Mouse (Mus musculus) hindbrain, embryonic 13.5 days (tissue): Measurements from ENCODE around the gene Eif4g3. TPM values are rescaled to one million over a fixed set of nuclear protein-coding genes. Genes with fewer than 3 reads are reported as not detected.

Experiments
- ATAC-seq: fragments of 200-750 bp; cut with Nextera tagmentation; 2 replicates; pipeline ENCODE4 v1.8.0; 2017; ENCODE audit warnings: moderate TSS enrichment; ENCODE audit not compliant: low FRiP score
- H3K27ac ChIP-seq: fragments of 300-500 bp; sonication (generic); 2 replicates; pipeline ENCODE4 v1.5.1; 2015; ENCODE audit warnings: inconsistent platforms, mild to moderate bottlenecking, moderate library complexity
- H3K27me3 ChIP-seq: fragments of 300-500 bp; sonication (generic); 2 replicates; pipeline ENCODE4 v1.6.1; 2015; ENCODE audit warnings: mild to moderate bottlenecking, inconsistent platforms
- H3K36me3 ChIP-seq: fragments of 300-500 bp; sonication (generic); 2 replicates; pipeline ENCODE4 v1.6.1; 2015; ENCODE audit warnings: mild to moderate bottlenecking, inconsistent platforms
- H3K4me1 ChIP-seq: fragments of 300-500 bp; sonication (generic); replicated peaks from 2 replicates; pipeline ENCODE4 v1.6.1; 2015; ENCODE audit warnings: inconsistent platforms
- H3K4me2 ChIP-seq: fragments of 300-500 bp; sonication (generic); 2 replicates; pipeline ENCODE4 v1.6.1; 2015; ENCODE audit warnings: inconsistent platforms, mild to moderate bottlenecking, moderate library complexity
- H3K4me3 ChIP-seq: fragments of 300-500 bp; sonication (generic); 2 replicates; pipeline ENCODE4 v1.5.1; 2015; ENCODE audit warnings: mild to moderate bottlenecking, inconsistent platforms
- H3K9ac ChIP-seq: fragments of 300-500 bp; sonication (generic); 2 replicates; pipeline ENCODE4 v1.6.1; 2015; ENCODE audit warnings: mild to moderate bottlenecking, inconsistent platforms
- H3K9me3 ChIP-seq: fragments of 300-500 bp; sonication (generic); 2 replicates; pipeline ENCODE4 v1.6.1; 2016; ENCODE audit warnings: inconsistent platforms
- WGBS: fragments of 180-500 bp; shearing (Covaris S2); methylation state at CpG from one replicate; pipeline ENCODE4 v1.1.7; 2015; 5-methylcytosine and 5-hydroxymethylcytosine counted together
- polyA plus RNA-seq: library from polyadenylated mRNA; unstranded; fragments of >200 nt; fragmentation: Nextera tagmentation; extraction: Ambion mirVana; gene quantifications from 2 replicates; pipeline ENCODE4 v1.2.1, GENCODE M21; 2015

Gene Eif4g3
- polyA plus RNA-seq, 1 experiment from 2014 or later = 48.7 TPM

DNA sequence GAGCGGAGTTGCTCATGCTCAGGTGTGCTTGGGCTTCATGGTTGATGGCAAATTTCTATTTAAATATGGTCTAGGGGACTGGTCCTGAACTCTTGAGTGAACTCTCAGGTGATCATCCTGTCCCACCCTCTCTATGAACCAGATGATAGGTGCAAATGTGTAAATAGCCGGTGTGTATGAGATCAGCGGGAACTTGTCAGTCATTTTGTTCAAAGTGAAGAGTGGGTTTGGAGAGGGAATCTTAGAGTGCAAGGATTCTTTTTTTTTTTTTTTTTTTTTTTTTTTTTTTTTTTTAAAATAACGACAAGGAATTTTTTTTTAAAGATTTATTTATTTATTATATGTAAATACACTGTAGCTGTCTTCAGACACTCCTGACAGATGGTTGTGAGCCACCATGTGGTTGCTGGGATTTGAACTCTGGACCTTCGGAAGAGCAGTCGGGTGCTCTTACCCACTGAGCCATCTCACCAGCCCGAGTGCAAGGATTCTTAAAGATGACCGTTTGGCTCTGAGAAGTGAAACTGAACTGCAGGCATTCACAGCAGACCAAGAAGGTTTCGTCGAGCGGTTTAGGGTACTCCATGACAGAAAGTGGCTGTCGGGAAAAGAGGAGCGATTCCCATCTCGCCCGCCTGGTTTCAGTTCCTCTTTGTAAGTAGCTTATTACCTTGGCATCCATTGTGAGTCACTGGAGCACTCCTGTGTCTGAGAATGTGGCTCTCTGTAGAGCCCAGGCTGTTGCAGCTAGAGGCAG is 21.1 kb downstream of the Eif4g3 start:
- no peak overlapping the region for H3K9ac ChIP-seq
- H3K27me3 ChIP-seq = no peaks in the 10 kb centered on the region
- no peak overlapping the region for H3K27ac ChIP-seq
- WGBS = 93% methylated on average over 15 of the region's 15 CpGs
- ATAC-seq = no peak
- peaks cover 26% of the 10 kb centered on the region for H3K4me1 ChIP-seq
- H3K9me3 ChIP-seq = no peaks in the 10 kb centered on the region
- no peak overlapping the region for H3K4me2 ChIP-seq
- H3K36me3 ChIP-seq = peaks cover 43% of the 10 kb centered on the region
- H3K4me3 ChIP-seq = no peak overlapping the region

DNA sequence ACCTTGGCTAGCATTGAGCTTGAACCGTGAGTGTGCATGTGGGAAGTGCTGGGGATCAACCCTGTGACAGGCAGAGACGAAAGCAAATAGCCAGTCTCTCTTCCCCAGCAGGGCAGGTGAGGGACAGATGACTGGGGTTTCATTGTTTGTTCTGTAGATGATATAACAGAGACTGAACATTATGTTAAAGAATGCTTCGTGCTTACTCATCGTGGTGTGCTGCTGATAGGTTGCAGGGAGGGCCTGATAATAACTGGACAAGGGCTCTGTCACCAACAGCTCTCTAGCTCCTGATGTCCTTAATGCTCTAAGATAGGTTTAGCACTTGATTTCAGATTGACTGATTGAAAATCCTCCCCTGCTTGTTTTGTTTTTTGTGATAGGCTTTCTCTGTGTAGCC is 23.1 kb downstream of the Eif4g3 start:
- no peaks in the 10 kb centered on the region for H3K9me3 ChIP-seq
- no peaks in the 10 kb centered on the region for H3K27me3 ChIP-seq
- H3K36me3 ChIP-seq = peaks cover 37% of the 10 kb centered on the region
- H3K9ac ChIP-seq = no peak overlapping the region
- H3K4me1 ChIP-seq = peaks cover 40% of the 10 kb centered on the region
- ATAC-seq = no peak
- no peak overlapping the region for H3K4me3 ChIP-seq
- H3K27ac ChIP-seq = peak overlapping the region; percentile 78
- no peak overlapping the region for H3K4me2 ChIP-seq
- 91% methylated on average over 4 of the region's 4 CpGs for WGBS

DNA sequence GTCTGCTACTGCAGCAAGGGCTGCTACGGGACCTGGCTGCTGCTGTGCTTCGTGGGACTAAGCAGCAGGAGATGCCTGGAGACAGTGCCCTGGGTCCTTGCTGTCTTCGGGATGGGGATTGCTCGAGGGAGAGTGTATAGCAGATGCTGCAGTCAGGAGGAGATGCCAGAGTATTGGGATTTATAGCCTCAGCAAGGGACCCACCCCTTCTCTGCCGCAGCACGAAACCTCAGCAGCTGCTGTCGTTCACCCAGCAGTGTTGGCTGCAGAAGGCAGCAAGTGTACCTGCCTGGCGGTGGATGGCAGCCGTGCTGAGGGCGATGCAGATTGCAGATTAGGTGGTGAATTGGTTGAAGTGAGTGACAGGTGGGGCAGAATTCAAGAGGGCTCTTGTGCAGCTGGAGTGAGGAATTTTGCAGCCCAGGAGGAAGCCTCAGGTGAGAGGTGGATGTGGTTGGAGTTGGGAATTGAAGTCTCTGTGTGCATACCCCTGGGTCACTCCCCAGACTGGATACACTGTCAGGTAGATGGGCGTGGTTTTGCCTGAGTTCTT is 24.3 kb downstream of the Eif4g3 start:
- 53% methylated on average over 11 of the region's 11 CpGs for WGBS
- H3K36me3 ChIP-seq = peaks cover 29% of the 10 kb centered on the region
- peak overlapping the region; percentile 58 for H3K9ac ChIP-seq
- ATAC-seq = peak; percentile 26; the same call in 1 of the 2 replicates
- H3K9me3 ChIP-seq = no peaks in the 10 kb centered on the region
- no peak overlapping the region for H3K4me3 ChIP-seq
- H3K27me3 ChIP-seq = no peaks in the 10 kb centered on the region
- H3K4me2 ChIP-seq = peak overlapping the region; percentile 18; the same call in 1 of the 2 replicates
- peaks cover 46% of the 10 kb centered on the region for H3K4me1 ChIP-seq
- peak overlapping the region; percentile 78 for H3K27ac ChIP-seq

DNA sequence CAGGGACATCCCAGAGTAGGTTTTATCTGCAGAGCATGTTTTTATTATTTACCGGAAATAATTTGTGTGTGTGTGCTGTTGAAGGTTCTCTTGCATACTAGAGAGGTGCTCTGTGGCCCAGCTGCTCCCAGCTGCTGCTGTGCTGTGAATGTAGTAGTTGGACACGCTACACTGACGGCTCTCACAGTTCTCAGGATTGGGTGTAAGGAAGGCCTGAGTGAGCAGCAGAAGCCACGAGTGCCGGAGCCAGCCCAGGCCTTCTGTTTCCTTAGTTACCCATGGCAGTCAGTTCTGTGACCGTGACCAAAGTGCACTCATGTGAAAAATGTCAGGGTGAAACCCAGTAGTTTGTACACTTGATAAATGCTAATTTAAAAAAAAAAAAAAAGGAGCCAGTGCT is 25.2 kb downstream of the Eif4g3 start:
- no peaks in the 10 kb centered on the region for H3K9me3 ChIP-seq
- H3K9ac ChIP-seq = no peak overlapping the region
- peaks cover 46% of the 10 kb centered on the region for H3K4me1 ChIP-seq
- 39% methylated on average over 6 of the region's 6 CpGs for WGBS
- no peak for ATAC-seq
- H3K4me2 ChIP-seq = no peak overlapping the region
- peak overlapping the region; percentile 78 for H3K27ac ChIP-seq
- H3K27me3 ChIP-seq = no peaks in the 10 kb centered on the region
- H3K36me3 ChIP-seq = peaks cover 26% of the 10 kb centered on the region
- no peak overlapping the region for H3K4me3 ChIP-seq

DNA sequence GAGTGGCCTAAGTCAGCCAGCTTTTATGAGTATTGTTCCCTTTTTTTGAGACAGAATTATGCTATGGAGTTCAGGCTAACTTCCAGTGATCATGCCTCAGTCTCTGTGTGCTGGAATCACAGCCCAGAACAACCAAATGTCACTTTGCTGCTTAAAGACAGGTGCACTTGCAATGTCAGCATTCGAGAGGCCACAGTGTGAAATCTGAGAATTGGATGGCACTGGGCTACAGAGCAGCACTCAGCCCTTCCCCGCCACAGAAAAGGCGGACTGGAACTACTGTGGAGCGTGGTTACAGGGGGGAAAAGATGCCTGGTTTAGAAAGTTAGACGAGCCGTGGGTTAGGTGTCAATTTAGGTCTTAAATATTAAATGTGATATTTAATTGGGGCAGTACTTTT is 27.4 kb downstream of the Eif4g3 start:
- H3K36me3 ChIP-seq = peaks cover 22% of the 10 kb centered on the region
- no peak overlapping the region for H3K4me2 ChIP-seq
- no peaks in the 10 kb centered on the region for H3K27me3 ChIP-seq
- WGBS = 76% methylated on average over 6 of the region's 6 CpGs
- no peaks in the 10 kb centered on the region for H3K9me3 ChIP-seq
- ATAC-seq = no peak
- no peak overlapping the region for H3K4me3 ChIP-seq
- H3K4me1 ChIP-seq = peaks cover 55% of the 10 kb centered on the region
- H3K9ac ChIP-seq = no peak overlapping the region
- no peak overlapping the region; the same call in 1 of the 2 replicates for H3K27ac ChIP-seq

DNA sequence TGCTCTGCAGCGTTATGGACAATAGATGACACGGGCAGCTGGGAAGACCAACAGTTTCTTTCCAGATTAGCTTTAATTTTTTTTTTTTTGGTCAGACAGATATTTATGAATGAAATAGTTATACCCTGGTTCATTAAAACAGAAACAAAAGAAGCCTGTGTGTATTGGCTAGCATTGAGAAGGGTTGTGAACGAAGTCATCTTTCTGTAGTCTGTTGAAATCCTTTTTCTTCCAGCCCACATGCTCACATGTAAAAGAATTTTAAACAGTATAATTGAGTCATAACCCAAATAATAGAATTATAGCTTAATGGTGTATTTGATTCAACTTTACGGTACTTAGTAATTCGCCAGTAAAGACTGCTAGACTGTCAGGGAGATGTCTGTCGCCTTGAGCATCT is 28.8 kb downstream of the Eif4g3 start:
- peak overlapping the region; percentile 40; the same call in 1 of the 2 replicates for H3K27ac ChIP-seq
- no peaks in the 10 kb centered on the region for H3K27me3 ChIP-seq
- H3K9me3 ChIP-seq = no peaks in the 10 kb centered on the region
- H3K4me2 ChIP-seq = no peak overlapping the region
- H3K36me3 ChIP-seq = peaks cover 27% of the 10 kb centered on the region
- H3K4me3 ChIP-seq = no peak overlapping the region
- peaks cover 45% of the 10 kb centered on the region for H3K4me1 ChIP-seq
- ATAC-seq = no peak
- WGBS = 79% methylated on average over 6 of the region's 6 CpGs
- H3K9ac ChIP-seq = no peak overlapping the region

DNA sequence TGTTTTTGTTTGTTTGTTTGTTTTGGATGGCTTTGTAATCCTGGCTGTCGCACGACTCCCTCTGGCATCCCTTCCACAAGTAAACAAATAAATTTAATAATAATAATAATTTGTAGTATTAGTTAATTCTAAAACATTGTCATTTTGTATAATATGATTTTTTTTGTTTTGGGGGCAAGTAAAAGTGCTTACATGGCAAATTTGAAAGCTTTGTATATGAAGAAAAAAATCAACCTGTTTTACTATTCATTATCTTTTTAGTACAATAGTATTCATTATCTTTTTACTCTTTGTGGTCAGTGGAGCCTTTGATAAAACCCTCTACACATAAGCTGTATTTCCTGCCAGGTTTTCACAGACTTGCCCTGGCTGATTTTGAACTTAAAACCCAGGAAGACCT is 29.9 kb downstream of the Eif4g3 start:
- no peak overlapping the region for H3K4me3 ChIP-seq
- H3K9me3 ChIP-seq = no peaks in the 10 kb centered on the region
- no peak overlapping the region for H3K27ac ChIP-seq
- ATAC-seq = no peak
- WGBS = 88% methylated on average over 2 of the region's 2 CpGs
- no peaks in the 10 kb centered on the region for H3K27me3 ChIP-seq
- H3K36me3 ChIP-seq = peaks cover 31% of the 10 kb centered on the region
- H3K9ac ChIP-seq = no peak overlapping the region
- H3K4me1 ChIP-seq = peaks cover 38% of the 10 kb centered on the region
- no peak overlapping the region for H3K4me2 ChIP-seq

DNA sequence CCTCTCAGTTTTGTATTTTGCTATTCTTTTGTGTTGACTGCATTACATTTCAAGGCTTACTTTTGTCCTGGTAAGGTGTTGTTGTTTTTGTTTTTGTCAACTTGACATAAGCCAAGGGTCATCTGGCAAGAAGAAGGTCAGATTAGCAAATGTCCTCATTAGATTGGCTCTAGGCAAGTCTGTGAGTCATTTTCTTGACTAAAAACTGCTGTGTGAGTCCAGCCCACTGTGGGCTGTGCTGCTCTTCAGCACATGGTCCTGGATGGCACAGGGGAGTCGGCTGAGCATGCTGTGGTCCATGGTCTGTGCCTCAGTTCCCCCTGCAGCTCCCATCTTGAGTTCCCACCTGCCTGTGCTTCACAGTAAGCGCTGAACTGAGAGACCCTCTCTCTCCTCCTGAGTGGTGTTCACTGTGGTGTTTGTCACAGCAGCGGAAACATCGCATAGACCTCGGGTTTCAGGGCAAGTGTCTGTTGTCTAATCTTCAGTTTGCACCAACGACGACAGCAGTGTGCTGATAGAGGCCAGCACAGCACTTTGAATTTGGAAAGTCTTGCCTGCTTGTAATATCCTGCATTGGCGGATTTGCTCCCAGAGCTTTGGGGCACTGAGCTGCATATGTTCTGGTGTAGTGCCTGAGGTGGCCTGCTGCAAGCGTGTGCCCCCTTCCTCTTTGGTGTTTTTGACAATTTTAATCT is 30.7 kb downstream of the Eif4g3 start:
- H3K27me3 ChIP-seq = no peaks in the 10 kb centered on the region
- no peaks in the 10 kb centered on the region for H3K9me3 ChIP-seq
- H3K4me2 ChIP-seq = no peak overlapping the region
- WGBS = 92% methylated on average over 9 of the region's 9 CpGs
- no peak overlapping the region for H3K9ac ChIP-seq
- H3K36me3 ChIP-seq = peaks cover 29% of the 10 kb centered on the region
- no peak for ATAC-seq
- no peak overlapping the region for H3K27ac ChIP-seq
- peaks cover 36% of the 10 kb centered on the region for H3K4me1 ChIP-seq
- H3K4me3 ChIP-seq = no peak overlapping the region

- Histone ChIP-seq H3K27ac (no peak overlapping the region), H3K27me3 (no peaks in the 10 kb centered on the region), H3K4me2 (no peak overlapping the region), H3K9ac (no peak overlapping the region), H3K9me3 (no peaks in the 10 kb centered on the region), H3K36me3 (peaks cover 48% of the 10 kb centered on the region), H3K4me1 (peaks cover 12% of the 10 kb centered on the region; the same call in 1 of the 2 replicates), H3K4me3 (no peak overlapping the region)
- no peak for ATAC-seq
- WGBS = 87% methylated on average over 6 of the region's 6 CpGs
Observed at GRCm38 (mm10) chr4:138029168-138029567, 36.3 kb downstream of the Eif4g3 start.

- Histone ChIP-seq H3K36me3 (peaks cover 37% of the 10 kb centered on the region), H3K9me3 (no peaks in the 10 kb centered on the region), H3K4me1 (peaks cover 18% of the 10 kb centered on the region), H3K9ac (no peak overlapping the region), H3K4me2 (no peak overlapping the region), H3K4me3 (no peak overlapping the region), H3K27me3 (no peaks in the 10 kb centered on the region), H3K27ac (no peak overlapping the region)
- ATAC-seq = no peak
- 93% methylated on average over 10 of the region's 10 CpGs for WGBS
Observed at GRCm38 (mm10) chr4:138031828-138032227, 39.0 kb downstream of the Eif4g3 start.

- no peak overlapping the region for H3K4me3 ChIP-seq
- no peak overlapping the region for H3K27ac ChIP-seq
- no peaks in the 10 kb centered on the region for H3K9me3 ChIP-seq
- H3K36me3 ChIP-seq = peaks cover 24% of the 10 kb centered on the region
- no peak overlapping the region for H3K4me2 ChIP-seq
- no peak overlapping the region for H3K9ac ChIP-seq
- ATAC-seq = no peak
- 90% methylated on average over 4 of the region's 4 CpGs for WGBS
- peaks cover 28% of the 10 kb centered on the region for H3K4me1 ChIP-seq
- H3K27me3 ChIP-seq = no peaks in the 10 kb centered on the region
Observed at GRCm38 (mm10) chr4:138033871-138034270, 41.0 kb downstream of the Eif4g3 start.

GRCm38 (mm10) chr4:138035435-138036120 is 42.8 kb downstream of the Eif4g3 start:
- Histone ChIP-seq H3K9ac (no peak overlapping the region), H3K4me3 (no peak overlapping the region), H3K4me2 (no peak overlapping the region), H3K27me3 (no peaks in the 10 kb centered on the region), H3K36me3 (peaks cover 22% of the 10 kb centered on the region), H3K4me1 (peaks cover 39% of the 10 kb centered on the region), H3K27ac (no peak overlapping the region), H3K9me3 (no peaks in the 10 kb centered on the region)
- no peak for ATAC-seq
- WGBS = 84% methylated on average over 9 of the region's 9 CpGs
